Mouse (Mus musculus): ENCODE results near the gene Hpse2. TPM values are rescaled to one million over a fixed set of nuclear protein-coding genes. Genes with fewer than 3 reads are reported as not detected.

The Hpse2 gene
- polyA plus RNA-seq, 1 experiment: 0.36 TPM

DNA sequence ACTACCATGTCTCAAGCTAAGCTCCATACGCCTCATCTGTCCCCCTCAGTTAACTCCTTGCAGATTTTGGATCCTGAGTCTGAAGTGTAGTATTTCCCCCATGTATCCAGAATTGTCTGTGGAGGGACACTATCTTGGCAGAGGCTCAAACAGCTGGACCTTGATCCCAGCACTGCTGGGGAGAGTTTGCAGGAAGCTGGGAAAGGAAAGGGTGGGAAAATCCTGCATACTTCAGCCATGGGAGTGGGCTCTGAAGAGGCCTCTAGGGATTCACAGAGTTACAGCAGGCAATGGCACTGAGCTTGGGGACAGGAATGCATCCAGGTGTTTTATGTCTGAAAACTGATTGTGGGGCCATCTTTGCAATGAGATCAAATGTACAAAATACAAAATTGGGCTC is 450.6 kb downstream of the Hpse2 start:
- 97% methylated on average over 1 of the region's 1 CpGs for WGBS
- no peak overlapping the region for H3K27ac ChIP-seq (ENCODE audit: control insufficient read depth, insufficient read depth, low read length)
- H3K4me3 ChIP-seq (ENCODE audit: control insufficient read depth, insufficient read depth, low read length): no peak overlapping the region
- DNase-seq: no peak
- H3K36me3 ChIP-seq (ENCODE audit: control insufficient read depth, insufficient read depth, low read length): no peaks in the 10 kb centered on the region
- no peaks in the 10 kb centered on the region for H3K4me1 ChIP-seq (replicated peaks; ENCODE audit: control insufficient read depth, insufficient read depth, low read length)
- TF ChIP-seq POLR2A (IDR thresholded peaks at IDR 0.05; ENCODE audit: control insufficient read depth, extremely low read depth, insufficient read depth, low read length, poor library complexity) (no peak), CTCF (IDR thresholded peaks at IDR 0.05; ENCODE audit: borderline replicate concordance, control insufficient read depth, extremely low read depth, insufficient read depth, low read length, poor library complexity) (no peak)
- H3K27me3 ChIP-seq (ENCODE audit: control insufficient read depth, insufficient read depth, low read length): no peaks in the 10 kb centered on the region

DNA sequence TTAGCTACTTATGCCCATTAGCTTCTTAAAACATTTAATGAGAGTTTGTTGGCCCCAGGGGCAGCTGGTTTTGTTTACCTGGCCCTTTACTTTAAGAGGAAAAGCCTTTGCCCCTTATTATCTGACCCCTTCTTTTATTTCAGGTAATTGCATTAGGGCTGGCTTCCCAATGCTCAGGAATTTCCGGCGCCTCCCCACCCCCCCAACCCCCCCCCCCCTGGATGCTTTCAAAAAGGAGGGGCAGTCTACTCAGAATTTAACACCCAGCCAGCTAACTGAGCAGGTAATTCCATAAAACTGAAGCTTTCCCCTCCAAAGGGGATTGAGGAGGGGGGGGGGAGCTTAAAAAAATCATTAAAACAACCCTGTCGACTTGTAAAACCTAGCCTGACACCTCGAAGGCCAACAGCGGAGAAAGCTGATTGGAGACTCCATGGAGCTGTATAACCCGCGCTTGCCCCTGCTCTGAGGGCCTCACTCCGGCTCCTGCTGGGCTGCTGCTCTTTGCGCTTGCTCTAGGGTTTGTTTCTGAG is 451.4 kb downstream of the Hpse2 start:
- H3K27me3 ChIP-seq (ENCODE audit: control insufficient read depth, insufficient read depth, low read length): no peaks in the 10 kb centered on the region
- TF ChIP-seq POLR2A (IDR thresholded peaks at IDR 0.05; ENCODE audit: control insufficient read depth, extremely low read depth, insufficient read depth, low read length, poor library complexity) (no peak), CTCF (IDR thresholded peaks at IDR 0.05; ENCODE audit: borderline replicate concordance, control insufficient read depth, extremely low read depth, insufficient read depth, low read length, poor library complexity) (no peak)
- no peak overlapping the region for H3K27ac ChIP-seq (ENCODE audit: control insufficient read depth, insufficient read depth, low read length)
- H3K4me1 ChIP-seq (replicated peaks; ENCODE audit: control insufficient read depth, insufficient read depth, low read length): no peaks in the 10 kb centered on the region
- DNase-seq: no peak
- no peak overlapping the region for H3K4me3 ChIP-seq (ENCODE audit: control insufficient read depth, insufficient read depth, low read length)
- WGBS: 66% methylated on average over 9 of the region's 9 CpGs
- H3K36me3 ChIP-seq (ENCODE audit: control insufficient read depth, insufficient read depth, low read length): no peaks in the 10 kb centered on the region

DNA sequence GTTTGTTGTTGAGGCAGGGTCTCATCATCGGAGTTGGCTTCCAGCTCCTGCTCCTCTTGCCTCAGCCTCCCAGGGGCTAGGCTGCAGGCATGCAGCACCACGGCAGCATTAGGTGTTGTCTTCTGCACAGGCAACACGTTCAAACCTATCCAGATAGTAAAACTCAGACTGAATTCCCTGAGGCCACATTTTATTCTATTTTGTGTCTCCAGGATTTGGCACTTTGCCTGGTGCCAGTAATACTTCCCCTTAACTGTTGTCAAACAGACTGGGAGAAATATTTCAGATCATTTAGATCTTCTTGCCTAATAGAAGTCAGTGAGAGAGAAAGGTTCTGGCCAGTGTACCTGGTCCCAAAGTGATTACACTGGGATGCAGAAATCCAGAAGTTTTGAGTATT is 458.5 kb downstream of the Hpse2 start:
- WGBS: 62% methylated on average over 3 of the region's 3 CpGs
- TF ChIP-seq CTCF (IDR thresholded peaks at IDR 0.05; ENCODE audit: borderline replicate concordance, control insufficient read depth, extremely low read depth, insufficient read depth, low read length, poor library complexity) (no peak), POLR2A (IDR thresholded peaks at IDR 0.05; ENCODE audit: control insufficient read depth, extremely low read depth, insufficient read depth, low read length, poor library complexity) (no peak)
- Histone ChIP-seq H3K4me1 (replicated peaks; ENCODE audit: control insufficient read depth, insufficient read depth, low read length) (no peaks in the 10 kb centered on the region), H3K27ac (ENCODE audit: control insufficient read depth, insufficient read depth, low read length) (no peak overlapping the region), H3K27me3 (ENCODE audit: control insufficient read depth, insufficient read depth, low read length) (no peaks in the 10 kb centered on the region), H3K36me3 (ENCODE audit: control insufficient read depth, insufficient read depth, low read length) (no peaks in the 10 kb centered on the region), H3K4me3 (ENCODE audit: control insufficient read depth, insufficient read depth, low read length) (no peak overlapping the region)
- DNase-seq: no peak

DNA sequence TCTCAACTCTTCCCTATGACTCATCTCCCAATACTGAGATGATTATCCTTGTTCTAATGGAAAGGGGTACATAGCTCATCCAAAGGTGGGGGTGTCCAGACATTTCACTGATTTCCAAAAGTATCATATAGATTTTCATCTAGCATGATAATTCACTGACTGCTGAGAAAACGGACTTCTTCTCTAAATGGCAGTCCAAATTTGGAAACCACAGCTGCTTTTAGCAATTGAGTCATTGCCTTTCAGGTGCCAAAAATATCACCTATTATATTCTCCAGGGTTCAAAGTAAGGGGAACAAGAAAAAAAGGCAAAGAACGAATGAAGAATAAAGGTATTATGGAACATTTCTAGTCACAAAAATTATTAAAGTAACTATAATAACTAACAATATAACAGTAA is 459.9 kb downstream of the Hpse2 start:
- H3K4me1 ChIP-seq (replicated peaks; ENCODE audit: control insufficient read depth, insufficient read depth, low read length): no peaks in the 10 kb centered on the region
- no peak overlapping the region for H3K27ac ChIP-seq (ENCODE audit: control insufficient read depth, insufficient read depth, low read length)
- WGBS: 46% methylated on average over 2 of the region's 2 CpGs
- no peak for DNase-seq
- H3K36me3 ChIP-seq (ENCODE audit: control insufficient read depth, insufficient read depth, low read length): no peaks in the 10 kb centered on the region
- no peak overlapping the region for H3K4me3 ChIP-seq (ENCODE audit: control insufficient read depth, insufficient read depth, low read length)
- TF ChIP-seq CTCF (IDR thresholded peaks at IDR 0.05; ENCODE audit: borderline replicate concordance, control insufficient read depth, extremely low read depth, insufficient read depth, low read length, poor library complexity) (no peak), POLR2A (IDR thresholded peaks at IDR 0.05; ENCODE audit: control insufficient read depth, extremely low read depth, insufficient read depth, low read length, poor library complexity) (no peak)
- H3K27me3 ChIP-seq (ENCODE audit: control insufficient read depth, insufficient read depth, low read length): no peaks in the 10 kb centered on the region

DNA sequence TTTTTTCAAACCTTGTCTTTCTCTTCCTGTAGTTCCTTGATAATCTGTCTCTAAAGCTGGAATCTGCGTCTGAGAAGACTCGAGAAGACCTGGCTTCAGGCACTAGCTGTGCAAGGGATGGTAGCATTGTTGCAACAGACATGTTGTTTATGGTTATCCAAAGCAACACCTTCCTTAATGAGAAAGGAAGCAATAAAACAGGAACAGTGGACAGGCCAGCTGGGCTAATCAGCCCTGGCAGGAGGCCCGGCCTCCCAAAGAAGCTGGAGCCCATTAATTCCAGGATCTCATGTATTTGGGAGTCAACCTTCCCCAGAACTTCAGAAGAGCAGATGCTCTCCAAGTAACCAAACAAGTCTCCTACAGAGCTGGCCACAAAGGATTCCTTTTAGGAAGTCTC is 465.5 kb downstream of the Hpse2 start:
- no peak for DNase-seq
- no peaks in the 10 kb centered on the region for H3K36me3 ChIP-seq (ENCODE audit: control insufficient read depth, insufficient read depth, low read length)
- WGBS: 67% methylated on average over 3 of the region's 3 CpGs
- no peak overlapping the region for H3K4me3 ChIP-seq (ENCODE audit: control insufficient read depth, insufficient read depth, low read length)
- H3K27me3 ChIP-seq (ENCODE audit: control insufficient read depth, insufficient read depth, low read length): no peaks in the 10 kb centered on the region
- TF ChIP-seq CTCF (IDR thresholded peaks at IDR 0.05; ENCODE audit: borderline replicate concordance, control insufficient read depth, extremely low read depth, insufficient read depth, low read length, poor library complexity): no peak
- no peak for TF ChIP-seq POLR2A (IDR thresholded peaks at IDR 0.05; ENCODE audit: control insufficient read depth, extremely low read depth, insufficient read depth, low read length, poor library complexity)
- H3K4me1 ChIP-seq (replicated peaks; ENCODE audit: control insufficient read depth, insufficient read depth, low read length): no peaks in the 10 kb centered on the region; the same call in 1 of the 2 replicates
- H3K27ac ChIP-seq (ENCODE audit: control insufficient read depth, insufficient read depth, low read length): no peak overlapping the region

DNA sequence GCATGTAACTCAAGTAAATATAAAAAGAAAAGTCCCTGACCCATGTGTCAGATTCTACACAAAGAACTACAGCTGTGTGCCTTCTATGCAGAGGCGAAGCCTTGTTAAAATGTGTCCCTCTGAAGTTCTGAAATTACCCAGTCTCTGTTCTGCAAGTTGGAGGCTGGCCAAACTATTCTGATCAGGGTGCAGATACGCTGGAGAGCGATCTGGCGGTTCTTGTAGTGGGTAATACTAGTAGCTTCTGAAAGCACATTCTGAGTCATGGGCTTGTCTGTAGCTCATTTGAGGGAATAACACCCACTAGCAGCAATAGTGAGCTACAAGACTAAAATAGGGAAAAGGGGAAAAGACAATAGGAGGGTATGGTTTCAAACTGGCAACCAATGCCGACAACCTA is 474.5 kb downstream of the Hpse2 start:
- DNase-seq: no peak
- Histone ChIP-seq H3K27ac (ENCODE audit: control insufficient read depth, insufficient read depth, low read length) (no peak overlapping the region), H3K36me3 (ENCODE audit: control insufficient read depth, insufficient read depth, low read length) (no peaks in the 10 kb centered on the region), H3K4me1 (replicated peaks; ENCODE audit: control insufficient read depth, insufficient read depth, low read length) (no peaks in the 10 kb centered on the region), H3K4me3 (ENCODE audit: control insufficient read depth, insufficient read depth, low read length) (no peak overlapping the region), H3K27me3 (ENCODE audit: control insufficient read depth, insufficient read depth, low read length) (no peaks in the 10 kb centered on the region)
- WGBS: 92% methylated on average over 5 of the region's 5 CpGs
- TF ChIP-seq CTCF (IDR thresholded peaks at IDR 0.05; ENCODE audit: borderline replicate concordance, control insufficient read depth, extremely low read depth, insufficient read depth, low read length, poor library complexity) (no peak), POLR2A (IDR thresholded peaks at IDR 0.05; ENCODE audit: control insufficient read depth, extremely low read depth, insufficient read depth, low read length, poor library complexity) (no peak)

DNA sequence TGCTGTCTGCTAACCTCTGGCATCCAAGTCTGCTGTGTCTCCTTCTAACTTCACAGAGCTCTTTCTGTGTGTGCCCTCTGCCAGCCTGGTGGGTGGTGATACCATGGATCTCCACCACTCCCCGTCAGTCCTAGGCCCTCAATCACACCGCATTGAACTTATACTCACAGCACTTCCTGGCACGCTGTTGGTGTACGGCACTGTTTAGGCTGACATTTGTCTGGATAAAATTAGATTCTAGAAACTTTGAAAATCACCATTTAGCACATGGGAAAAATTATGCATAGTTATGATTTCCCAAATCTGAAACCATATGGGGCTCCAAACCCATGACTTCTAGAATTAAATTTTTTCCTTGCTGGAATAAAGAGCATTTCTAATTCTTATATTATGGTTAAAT is 478.4 kb downstream of the Hpse2 start:
- no peak for DNase-seq
- WGBS: 95% methylated on average over 4 of the region's 4 CpGs
- Histone ChIP-seq H3K36me3 (ENCODE audit: control insufficient read depth, insufficient read depth, low read length) (no peaks in the 10 kb centered on the region), H3K27me3 (ENCODE audit: control insufficient read depth, insufficient read depth, low read length) (no peaks in the 10 kb centered on the region), H3K27ac (ENCODE audit: control insufficient read depth, insufficient read depth, low read length) (no peak overlapping the region), H3K4me1 (replicated peaks; ENCODE audit: control insufficient read depth, insufficient read depth, low read length) (no peaks in the 10 kb centered on the region), H3K4me3 (ENCODE audit: control insufficient read depth, insufficient read depth, low read length) (no peak overlapping the region)
- no peak for TF ChIP-seq POLR2A (IDR thresholded peaks at IDR 0.05; ENCODE audit: control insufficient read depth, extremely low read depth, insufficient read depth, low read length, poor library complexity)
- no peak for TF ChIP-seq CTCF (IDR thresholded peaks at IDR 0.05; ENCODE audit: borderline replicate concordance, control insufficient read depth, extremely low read depth, insufficient read depth, low read length, poor library complexity)

Data from thymus, adult 2 months (tissue).